Mouse (Mus musculus) intestine, embryonic 14.5 days (tissue): ENCODE measurements around the gene Nsd2. TPM values are rescaled to one million over a fixed set of nuclear protein-coding genes. Genes with fewer than 3 reads are reported as not detected.
A peak's percentile ranks its signal among the peaks of the same experiment; 100 is the strongest.
"Not testable (repeated sequence)": the region's sequence is repeated elsewhere in the genome, so short reads cannot be mapped to it uniquely, and the experiment has no call there.

Source experiments
- ATAC-seq: fragments of 200-750 bp; cut with Nextera tagmentation; replicated peaks from 2 replicates; pipeline ENCODE4 v1.8.0; 2017; ENCODE audit warnings: low read depth, moderate number of reproducible peaks, moderate TSS enrichment, moderate library complexity; ENCODE audit not compliant: low FRiP score, low TSS enrichment
- DNase-seq: peaks from one replicate; pipeline ENCODE4 v3.0.0-alpha.2; 2018; ENCODE audit warnings: low spot score
- H3K27ac ChIP-seq: fragments of 300-500 bp; sonication (generic); 2 replicates; pipeline ENCODE4 v1.5.1; 2014; ENCODE audit warnings: low read depth, mild to moderate bottlenecking, control low read depth
- H3K27me3 ChIP-seq: fragments of 300-500 bp; sonication (generic); replicated peaks from 2 replicates; pipeline ENCODE4 v1.6.1; 2014; ENCODE audit warnings: low read length, control low read depth; ENCODE audit not compliant: control insufficient read depth, insufficient read depth
- H3K36me3 ChIP-seq: fragments of 300-500 bp; sonication (generic); 2 replicates; pipeline ENCODE4 v1.6.1; 2014; ENCODE audit warnings: low read length, control low read depth; ENCODE audit not compliant: control insufficient read depth, insufficient read depth
- H3K4me1 ChIP-seq: fragments of 300-500 bp; sonication (generic); replicated peaks from 2 replicates; pipeline ENCODE4 v1.6.1; 2014; ENCODE audit warnings: low read length, control low read depth, mixed read lengths; ENCODE audit not compliant: control insufficient read depth, insufficient read depth
- H3K4me2 ChIP-seq: fragments of 300-500 bp; sonication (generic); 2 replicates; pipeline ENCODE4 v1.6.1; 2014; ENCODE audit warnings: low read length
- H3K4me3 ChIP-seq: fragments of 300-500 bp; sonication (generic); 2 replicates; pipeline ENCODE4 v1.5.1; 2014; ENCODE audit warnings: low read depth, low read length, control low read depth, mixed read lengths
- H3K9ac ChIP-seq: fragments of 300-500 bp; sonication (generic); 2 replicates; pipeline ENCODE4 v1.6.1; 2014; ENCODE audit warnings: mild to moderate bottlenecking, low read length
- H3K9me3 ChIP-seq: fragments of 300-500 bp; sonication (generic); 2 replicates; pipeline ENCODE4 v1.6.1; 2016; ENCODE audit warnings: low read length, control low read depth; ENCODE audit not compliant: control insufficient read depth
- WGBS: fragments of 180-500 bp; shearing (Covaris S2); extraction: QIAGEN DNeasy Blood & Tissue Kit; methylation state at CpG from one replicate; pipeline ENCODE4 v1.1.7; 2014; 5-methylcytosine and 5-hydroxymethylcytosine counted together
- polyA plus RNA-seq: library from polyadenylated mRNA; unstranded; fragments of >200 nt; fragmentation: Nextera tagmentation; extraction: Ambion mirVana; gene quantifications from 2 replicates; pipeline ENCODE4 v1.2.1, GENCODE M21; 2014

Gene Nsd2
- polyA plus RNA-seq, 1 experiment from 2014 or later, result 56.7 TPM

DNA sequence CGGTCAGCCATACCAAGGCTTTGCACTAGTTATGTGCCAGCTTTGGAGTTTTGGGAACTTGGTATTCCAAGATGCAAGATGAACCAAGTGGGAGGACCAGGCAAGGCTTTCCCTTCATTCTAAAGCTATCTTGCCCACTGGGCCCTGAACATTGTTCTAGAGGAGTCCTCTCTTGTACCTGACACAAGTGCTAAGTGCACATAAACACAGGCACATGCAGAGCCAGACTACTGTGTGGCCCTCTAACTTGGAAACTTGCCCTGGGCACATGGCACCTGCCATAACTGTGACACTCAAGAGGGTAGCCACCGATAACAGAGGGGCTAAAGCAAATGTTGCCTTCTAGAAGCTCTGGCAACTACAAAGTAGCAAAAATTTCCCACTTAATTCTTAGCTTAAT is 82.2 kb downstream of the Nsd2 start:
- 98% methylated on average over 2 of the region's 2 CpGs for WGBS
- Histone ChIP-seq H3K27ac (no peak overlapping the region), H3K9me3 (no peaks in the 10 kb centered on the region), H3K36me3 (peaks cover 57% of the 10 kb centered on the region), H3K9ac (no peak overlapping the region), H3K27me3 (no peaks in the 10 kb centered on the region), H3K4me1 (no peaks in the 10 kb centered on the region), H3K4me3 (no peak overlapping the region), H3K4me2 (no peak overlapping the region)
- ATAC-seq (no peak), DNase-seq (no peak)

DNA sequence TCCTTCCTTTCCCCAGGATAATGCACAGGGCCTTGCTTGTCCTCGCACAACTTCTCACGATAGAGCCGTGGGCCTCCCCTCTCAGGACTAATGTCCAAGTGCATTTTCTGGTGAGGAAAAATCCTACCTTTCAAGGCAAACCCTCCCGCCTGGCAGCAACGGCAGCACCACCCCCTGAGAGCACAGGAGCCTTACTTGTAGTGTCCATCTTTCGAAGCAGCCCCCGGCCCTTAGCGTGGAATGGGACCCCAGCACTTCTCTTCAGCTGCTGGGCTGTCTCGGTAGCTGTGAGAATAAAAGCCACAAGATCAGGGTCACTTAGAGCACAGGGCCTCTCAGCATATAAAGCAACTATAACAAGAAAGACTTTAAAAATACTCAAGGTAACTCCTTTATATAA is 82.7 kb downstream of the Nsd2 start:
- Histone ChIP-seq H3K27ac (no peak overlapping the region), H3K9me3 (no peaks in the 10 kb centered on the region), H3K9ac (no peak overlapping the region), H3K36me3 (peaks cover 52% of the 10 kb centered on the region), H3K4me2 (no peak overlapping the region), H3K4me3 (no peak overlapping the region), H3K4me1 (no peaks in the 10 kb centered on the region), H3K27me3 (no peaks in the 10 kb centered on the region)
- DNase-seq (peak; percentile 15), ATAC-seq (no peak)
- 85% methylated on average over 9 of the region's 9 CpGs for WGBS

- H3K4me2 ChIP-seq, H3K27ac ChIP-seq, ATAC-seq, H3K4me3 ChIP-seq, H3K4me1 ChIP-seq, H3K9ac ChIP-seq, H3K9me3 ChIP-seq, H3K27me3 ChIP-seq, DNase-seq: not testable (repeated sequence)
- peaks cover 52% of the 10 kb centered on the region for H3K36me3 ChIP-seq
Observed at GRCm38 (mm10) chr5:33915031-33915430, 94.5 kb downstream of the Nsd2 start.

- H3K36me3 ChIP-seq, result peaks cover 68% of the 10 kb centered on the region
- H3K27me3 ChIP-seq, result not testable (repeated sequence)
Observed at GRCm38 (mm10) chr5:33916616-33917015, 96.1 kb downstream of the Nsd2 start.

DNA sequence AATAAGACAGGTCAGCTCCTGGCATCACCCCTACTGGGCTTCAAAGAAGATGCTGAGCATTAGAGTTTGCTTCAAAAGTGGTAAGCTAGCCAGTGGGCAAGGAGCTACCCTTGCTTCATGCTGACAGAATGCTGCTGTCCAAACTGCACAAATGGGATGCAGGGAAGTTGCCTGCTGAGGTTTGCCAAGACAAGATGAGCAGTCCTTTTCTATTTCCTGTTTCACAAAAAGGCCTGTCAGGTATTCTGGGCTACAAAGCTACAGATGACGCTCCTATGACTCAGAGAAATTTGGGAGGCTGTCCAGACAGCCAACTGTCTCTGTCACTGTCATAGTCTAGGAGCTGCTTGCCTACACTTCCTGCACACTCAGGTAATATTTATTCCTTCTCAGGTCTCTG is 98.9 kb downstream of the Nsd2 start:
- no peaks in the 10 kb centered on the region for H3K27me3 ChIP-seq
- no peak for ATAC-seq
- no peak for DNase-seq
- no peaks in the 10 kb centered on the region for H3K4me1 ChIP-seq
- 100% methylated on average over 1 of the region's 1 CpGs for WGBS
- H3K9ac ChIP-seq, result no peak overlapping the region
- peaks cover 60% of the 10 kb centered on the region for H3K36me3 ChIP-seq
- H3K27ac ChIP-seq, result no peak overlapping the region
- 0 out of 2 replicates have a peak, but pooled peaks cover 3% of the 10 kb centered on the region for H3K9me3 ChIP-seq
- H3K4me3 ChIP-seq, result no peak overlapping the region
- no peak overlapping the region for H3K4me2 ChIP-seq

More at GRCm38 (mm10) chr5:33916616-33917015, 96.1 kb downstream of the Nsd2 start:
- not testable (repeated sequence) for H3K4me1 ChIP-seq, H3K27ac ChIP-seq, H3K4me3 ChIP-seq, ATAC-seq, H3K9me3 ChIP-seq, H3K4me2 ChIP-seq, DNase-seq, H3K9ac ChIP-seq
- 97% methylated on average over 2 of the region's 2 CpGs for WGBS

- Histone ChIP-seq H3K4me2 (no peak overlapping the region), H3K36me3 (peaks cover 60% of the 10 kb centered on the region), H3K4me3 (no peak overlapping the region), H3K4me1 (no peaks in the 10 kb centered on the region), H3K27me3 (no peaks in the 10 kb centered on the region), H3K9me3 (0 out of 2 replicates have a peak, but pooled peaks cover 3% of the 10 kb centered on the region), H3K9ac (no peak overlapping the region), H3K27ac (no peak overlapping the region)
- no peak for ATAC-seq
- no peak for DNase-seq
- 93% methylated on average over 2 of the region's 2 CpGs for whole genome bisulfite sequencing
Observed at GRCm38 (mm10) chr5:33920037-33920436, 99.5 kb downstream of the Nsd2 start.

- Histone ChIP-seq H3K27ac (no peak overlapping the region), H3K9me3 (0 out of 2 replicates have a peak, but pooled peaks cover under 1% of the 10 kb centered on the region), H3K4me3 (no peak overlapping the region), H3K36me3 (peaks cover 55% of the 10 kb centered on the region), H3K4me1 (no peaks in the 10 kb centered on the region), H3K4me2 (no peak overlapping the region), H3K27me3 (no peaks in the 10 kb centered on the region), H3K9ac (no peak overlapping the region)
- no peak for ATAC-seq
- 91% methylated on average over 4 of the region's 4 CpGs for WGBS
- DNase-seq, result no peak
Observed at GRCm38 (mm10) chr5:33920924-33921323, 100.4 kb downstream of the Nsd2 start.

- 95% methylated on average over 7 of the region's 7 CpGs for WGBS
- Histone ChIP-seq H3K27ac (no peak overlapping the region), H3K4me1 (no peaks in the 10 kb centered on the region), H3K9ac (no peak overlapping the region), H3K9me3 (no peaks in the 10 kb centered on the region), H3K4me2 (no peak overlapping the region), H3K36me3 (peaks cover 49% of the 10 kb centered on the region), H3K4me3 (no peak overlapping the region), H3K27me3 (no peaks in the 10 kb centered on the region)
- ATAC-seq, result no peak
- DNase-seq, result no peak
Observed at GRCm38 (mm10) chr5:33921486-33922235, 101.1 kb downstream of the Nsd2 start.

DNA sequence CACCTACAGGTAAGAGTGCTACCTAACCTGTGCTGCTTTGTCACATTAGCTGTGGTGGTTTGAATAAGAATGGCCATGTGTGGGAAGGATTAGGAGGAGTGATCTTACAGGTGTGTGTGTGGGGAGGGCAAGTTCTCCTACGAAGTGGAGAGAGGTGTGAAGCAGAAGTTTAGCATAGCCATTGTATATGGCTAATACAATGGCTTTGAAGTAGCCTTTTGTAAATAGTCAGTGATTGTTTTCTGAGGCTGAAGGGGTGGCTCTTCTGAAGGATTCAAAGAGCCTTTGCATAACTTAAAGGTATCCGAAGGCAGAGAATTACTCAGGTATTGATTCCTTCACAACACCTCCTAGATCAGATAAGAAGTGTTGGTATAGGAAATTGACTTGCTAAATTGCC is 102.0 kb downstream of the Nsd2 start:
- WGBS, result 40% methylated on average over 2 of the region's 2 CpGs
- DNase-seq, result no peak
- Histone ChIP-seq H3K9ac (no peak overlapping the region), H3K27me3 (no peaks in the 10 kb centered on the region), H3K27ac (no peak overlapping the region), H3K9me3 (no peaks in the 10 kb centered on the region), H3K36me3 (peaks cover 42% of the 10 kb centered on the region), H3K4me2 (no peak overlapping the region), H3K4me1 (no peaks in the 10 kb centered on the region), H3K4me3 (no peak overlapping the region)
- ATAC-seq, result no peak
